Mouse (Mus musculus) neural tube, embryonic 12.5 days (tissue): ENCODE results near the gene Bmp6. TPM values are rescaled to one million over a fixed set of nuclear protein-coding genes. Genes with fewer than 3 reads are reported as not detected.

ENCODE experiments used
- ATAC-seq: fragments of 200-750 bp; cut with Nextera tagmentation; 2 replicates; pipeline ENCODE4 v1.8.0; 2017; ENCODE audit warnings: low read depth, mild to moderate bottlenecking, moderate TSS enrichment, moderate library complexity; ENCODE audit not compliant: low FRiP score
- H3K27ac ChIP-seq: fragments of 300-500 bp; sonication (generic); 2 replicates; pipeline ENCODE4 v1.5.1; 2016
- H3K27me3 ChIP-seq: fragments of 300-500 bp; sonication (generic); replicated peaks from 2 replicates; pipeline ENCODE4 v1.6.1; 2016; ENCODE audit warnings: mild to moderate bottlenecking
- H3K36me3 ChIP-seq: fragments of 300-500 bp; sonication (generic); 2 replicates; pipeline ENCODE4 v1.6.1; 2016; ENCODE audit warnings: mild to moderate bottlenecking
- H3K4me1 ChIP-seq: fragments of 300-500 bp; sonication (generic); 2 replicates; pipeline ENCODE4 v1.6.1; 2016
- H3K4me2 ChIP-seq: fragments of 300-500 bp; sonication (generic); replicated peaks from 2 replicates; pipeline ENCODE4 v1.6.1; 2016; ENCODE audit warnings: mild to moderate bottlenecking
- H3K4me3 ChIP-seq: fragments of 300-500 bp; sonication (generic); 2 replicates; pipeline ENCODE4 v1.5.1; 2016
- H3K9ac ChIP-seq: fragments of 300-500 bp; sonication (generic); 2 replicates; pipeline ENCODE4 v1.6.1; 2016; ENCODE audit warnings: mild to moderate bottlenecking
- H3K9me3 ChIP-seq: fragments of 300-500 bp; sonication (generic); 2 replicates; pipeline ENCODE4 v1.6.1; 2016; ENCODE audit warnings: mild to moderate bottlenecking
- WGBS: fragments of 180-500 bp; shearing (Covaris S2); methylation state at CpG from one replicate; pipeline ENCODE4 v1.1.7; 2016; 5-methylcytosine and 5-hydroxymethylcytosine counted together
- polyA plus RNA-seq: library from polyadenylated mRNA; unstranded; fragments of >200 nt; fragmentation: Nextera tagmentation; extraction: Ambion mirVana; gene quantifications from 2 replicates; pipeline ENCODE4 v1.2.1, GENCODE M21; 2016

Bmp6 gene
- polyA plus RNA-seq, 1 experiment from 2014 or later = 2.6 TPM

DNA sequence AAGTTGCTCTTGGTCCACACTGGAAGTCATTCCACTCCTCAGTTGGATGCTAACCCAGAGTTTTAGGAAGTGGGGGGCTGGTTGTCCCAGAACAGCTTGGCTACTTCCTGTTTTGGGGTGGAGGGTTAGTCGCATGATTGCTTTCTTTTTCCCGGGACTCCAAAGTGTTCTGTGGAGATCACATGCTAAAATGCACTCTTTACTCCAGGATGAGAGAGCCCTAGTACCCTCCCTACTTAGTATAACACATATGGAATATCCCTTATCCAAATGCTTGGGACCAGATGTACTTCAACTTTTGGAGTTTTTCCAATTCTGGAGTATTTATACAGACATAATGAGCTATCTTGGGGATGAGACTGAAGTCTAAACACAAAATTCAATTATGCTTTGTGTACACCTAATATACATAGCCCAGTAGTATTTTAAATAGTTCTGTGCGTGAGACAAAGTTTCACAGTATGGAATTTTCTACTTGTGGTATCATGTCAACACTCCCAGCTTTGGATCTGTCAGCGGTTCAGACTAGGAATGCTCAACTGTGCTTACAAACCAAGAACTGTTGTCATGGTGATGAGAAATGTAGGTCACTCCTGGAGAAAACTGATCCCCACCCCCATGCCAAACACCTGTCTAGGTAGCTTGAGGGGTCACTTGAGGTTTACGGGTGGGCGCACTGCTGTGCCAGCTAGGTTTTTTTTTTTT, 62.9 kb downstream of the Bmp6 start:
- WGBS = 76% methylated on average over 6 of the region's 6 CpGs
- Histone ChIP-seq H3K9me3 (no peaks in the 10 kb centered on the region), H3K27me3 (no peaks in the 10 kb centered on the region), H3K27ac (no peak overlapping the region), H3K4me1 (0 out of 2 replicates have a peak, but pooled peaks cover 6% of the 10 kb centered on the region), H3K4me2 (no peak overlapping the region), H3K4me3 (no peak overlapping the region), H3K36me3 (no peaks in the 10 kb centered on the region), H3K9ac (no peak overlapping the region)
- ATAC-seq = no peak

DNA sequence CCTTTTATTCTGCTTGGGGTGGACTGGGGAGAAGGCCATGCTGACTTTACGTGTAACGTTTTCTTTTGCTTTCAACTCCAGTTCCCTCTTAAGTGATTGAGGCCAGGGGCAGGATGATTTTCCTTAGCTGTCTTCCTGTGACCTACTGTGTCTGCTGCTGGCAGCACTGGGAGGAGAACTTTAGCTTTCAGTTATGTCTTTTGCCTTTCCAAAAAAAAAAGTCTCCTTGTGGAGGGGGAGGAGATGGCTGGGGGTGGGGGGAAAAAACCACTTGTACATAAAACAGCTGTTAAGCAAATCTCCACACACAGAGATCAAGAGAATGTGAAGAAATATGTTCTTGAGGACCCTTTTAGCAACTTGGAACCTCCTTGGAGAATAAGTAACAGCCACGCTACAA, 63.7 kb downstream of the Bmp6 start:
- H3K4me1 ChIP-seq = 0 out of 2 replicates have a peak, but pooled peaks cover 6% of the 10 kb centered on the region
- H3K27ac ChIP-seq = no peak overlapping the region
- H3K36me3 ChIP-seq = no peaks in the 10 kb centered on the region
- ATAC-seq = no peak
- no peak overlapping the region for H3K4me2 ChIP-seq
- H3K9ac ChIP-seq = no peak overlapping the region
- H3K9me3 ChIP-seq = no peaks in the 10 kb centered on the region
- H3K27me3 ChIP-seq = no peaks in the 10 kb centered on the region
- no peak overlapping the region for H3K4me3 ChIP-seq
- WGBS = 74% methylated on average over 3 of the region's 3 CpGs

DNA sequence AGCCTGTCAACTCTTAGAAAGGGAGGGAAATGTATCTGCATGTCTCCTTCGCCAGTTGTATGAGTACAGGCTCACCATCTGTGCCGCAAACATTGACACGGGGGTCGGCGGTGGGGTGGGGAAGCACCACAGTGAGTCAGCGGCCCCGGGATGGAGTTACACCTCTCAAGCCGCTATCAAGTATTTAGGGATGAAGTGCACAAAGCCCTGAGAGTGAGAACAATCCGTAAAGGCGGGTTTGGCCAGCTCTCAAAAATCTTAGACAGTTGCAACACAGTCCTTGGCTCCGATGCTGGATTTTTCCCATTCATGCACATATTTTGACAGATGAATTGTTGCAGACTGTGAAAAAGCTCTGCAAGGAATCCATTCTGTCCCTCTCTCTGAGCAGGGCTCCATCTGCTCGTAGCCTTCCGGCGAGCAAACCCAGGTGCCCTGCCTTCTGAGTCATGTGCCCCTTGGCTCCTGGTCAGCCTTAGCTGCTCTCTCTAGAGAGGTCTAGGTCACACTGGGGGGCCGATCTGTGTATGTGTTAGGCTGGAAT, 65.5 kb downstream of the Bmp6 start:
- 0 out of 2 replicates have a peak, but pooled peaks cover 6% of the 10 kb centered on the region for H3K4me1 ChIP-seq
- no peaks in the 10 kb centered on the region for H3K9me3 ChIP-seq
- no peak overlapping the region for H3K27ac ChIP-seq
- no peak overlapping the region for H3K4me2 ChIP-seq
- no peak for ATAC-seq
- H3K9ac ChIP-seq = no peak overlapping the region
- WGBS = 41% methylated on average over 15 of the region's 15 CpGs
- H3K4me3 ChIP-seq = no peak overlapping the region
- no peaks in the 10 kb centered on the region for H3K27me3 ChIP-seq
- H3K36me3 ChIP-seq = no peaks in the 10 kb centered on the region

DNA sequence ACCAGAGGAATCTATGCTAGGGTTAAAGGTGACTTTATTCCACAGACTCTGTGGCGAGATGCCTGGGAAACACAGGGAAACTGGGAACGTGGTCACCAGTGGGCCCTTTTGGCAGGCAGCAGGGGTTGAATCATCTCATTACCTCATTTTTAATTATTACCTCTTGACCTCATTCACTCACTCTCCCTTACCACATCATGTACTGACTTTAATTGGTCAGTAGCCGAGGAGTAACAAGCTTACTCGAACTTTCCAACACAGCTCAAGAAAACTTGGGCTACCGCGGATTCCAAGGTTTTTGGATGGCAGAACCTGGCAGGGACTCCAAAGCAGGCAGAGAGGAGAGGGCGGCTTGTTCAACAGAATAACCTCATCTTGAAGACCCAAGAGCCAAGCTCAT, 74.9 kb downstream of the Bmp6 start:
- Histone ChIP-seq H3K27me3 (no peaks in the 10 kb centered on the region), H3K27ac (no peak overlapping the region), H3K4me1 (no peaks in the 10 kb centered on the region), H3K9ac (no peak overlapping the region), H3K4me3 (no peak overlapping the region), H3K9me3 (no peaks in the 10 kb centered on the region), H3K36me3 (no peaks in the 10 kb centered on the region), H3K4me2 (no peak overlapping the region)
- ATAC-seq = no peak
- WGBS = 96% methylated on average over 7 of the region's 7 CpGs

DNA sequence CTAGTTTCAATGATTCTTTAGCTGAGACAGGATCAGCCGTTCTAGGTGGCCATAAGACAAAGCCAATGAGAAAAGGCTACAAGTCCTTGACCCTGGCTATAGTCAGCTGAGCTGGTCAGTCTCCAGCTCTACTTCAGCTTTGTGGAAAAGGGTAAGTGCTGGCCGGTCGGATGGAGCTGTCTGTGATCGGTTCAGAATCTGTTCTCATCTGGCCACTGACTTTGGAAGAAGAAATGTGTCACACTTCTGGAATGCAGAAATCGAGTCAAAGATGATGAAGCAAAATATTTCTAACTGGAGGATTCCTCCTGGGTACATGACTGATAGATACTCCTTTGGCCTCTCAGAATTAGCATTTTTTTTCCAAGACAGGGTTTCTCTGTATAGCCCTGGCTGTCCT, 77.6 kb downstream of the Bmp6 start:
- Histone ChIP-seq H3K9ac (no peak overlapping the region), H3K4me3 (no peak overlapping the region), H3K4me1 (no peaks in the 10 kb centered on the region), H3K4me2 (no peak overlapping the region), H3K27me3 (no peaks in the 10 kb centered on the region), H3K36me3 (no peaks in the 10 kb centered on the region), H3K9me3 (no peaks in the 10 kb centered on the region), H3K27ac (no peak overlapping the region)
- ATAC-seq = no peak
- 92% methylated on average over 5 of the region's 5 CpGs for WGBS

DNA sequence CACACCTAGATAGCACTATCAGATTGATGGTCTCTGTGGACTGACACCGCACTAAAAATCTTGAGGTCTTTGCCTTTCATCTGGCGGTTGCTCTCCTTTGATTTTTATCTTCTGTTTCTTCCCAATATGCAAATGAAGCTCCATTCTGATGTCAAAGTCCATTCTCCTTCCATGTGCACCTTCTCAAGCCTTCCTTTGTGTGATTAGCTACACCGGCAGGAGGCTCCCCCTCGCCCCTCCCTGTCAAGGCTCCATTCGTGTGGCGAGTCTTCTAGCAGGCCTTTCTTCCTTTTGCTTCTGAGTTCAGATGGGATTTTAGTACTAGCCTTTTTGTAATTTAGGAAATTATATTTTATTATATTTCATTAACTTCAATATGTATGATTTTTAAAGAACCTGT, 80.4 kb downstream of the Bmp6 start:
- ATAC-seq = no peak
- no peak overlapping the region for H3K4me3 ChIP-seq
- H3K27ac ChIP-seq = no peak overlapping the region
- WGBS = 55% methylated on average over 6 of the region's 6 CpGs
- no peaks in the 10 kb centered on the region for H3K27me3 ChIP-seq
- H3K36me3 ChIP-seq = no peaks in the 10 kb centered on the region
- H3K9ac ChIP-seq = no peak overlapping the region
- H3K4me2 ChIP-seq = no peak overlapping the region
- H3K4me1 ChIP-seq = no peaks in the 10 kb centered on the region
- 0 out of 2 replicates have a peak, but pooled peaks cover 3% of the 10 kb centered on the region for H3K9me3 ChIP-seq

DNA sequence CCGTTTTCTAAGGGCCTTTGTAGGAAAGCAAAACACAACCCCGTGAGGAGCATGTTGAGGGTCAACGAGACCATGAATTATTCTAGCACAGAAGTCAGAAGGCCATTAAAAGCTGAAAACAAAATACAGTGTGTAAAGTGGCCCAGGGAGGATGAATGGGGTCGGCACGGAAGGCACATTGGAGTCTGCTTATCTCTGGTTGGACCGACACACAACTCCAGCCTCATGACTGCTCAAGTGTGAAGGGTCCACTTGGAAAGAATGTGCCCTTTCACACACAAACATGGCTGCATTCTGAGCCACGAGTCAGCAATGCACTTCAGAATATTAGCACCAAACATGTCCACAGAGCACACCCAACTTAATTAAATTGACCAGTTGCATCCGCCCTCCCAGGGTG, 84.8 kb downstream of the Bmp6 start:
- Histone ChIP-seq H3K36me3 (no peaks in the 10 kb centered on the region), H3K27ac (no peak overlapping the region), H3K9ac (no peak overlapping the region), H3K27me3 (no peaks in the 10 kb centered on the region), H3K4me2 (no peak overlapping the region), H3K9me3 (0 out of 2 replicates have a peak, but pooled peaks cover 3% of the 10 kb centered on the region), H3K4me3 (no peak overlapping the region), H3K4me1 (no peaks in the 10 kb centered on the region)
- WGBS = 61% methylated on average over 8 of the region's 8 CpGs
- ATAC-seq = no peak

DNA sequence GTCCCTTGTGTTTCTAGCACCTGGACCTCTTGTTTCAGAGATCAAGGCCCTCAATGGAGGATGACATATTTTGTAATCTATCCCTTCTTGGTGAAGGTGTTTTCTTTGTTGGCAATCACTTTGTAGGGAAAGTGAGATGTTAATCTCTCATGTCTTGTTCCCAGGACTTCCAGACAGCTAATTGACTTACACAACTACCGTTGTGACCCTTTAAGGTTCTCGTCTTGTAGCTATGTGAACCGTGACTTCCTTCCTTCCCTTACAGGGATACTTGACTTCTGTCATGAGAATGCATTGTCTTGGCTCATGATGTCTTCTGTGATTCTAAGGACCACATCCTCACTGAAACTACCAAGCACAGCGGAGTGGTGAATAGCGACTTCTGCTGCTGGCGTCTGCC, 85.2 kb downstream of the Bmp6 start:
- no peak overlapping the region for H3K4me2 ChIP-seq
- H3K27ac ChIP-seq = no peak overlapping the region
- 82% methylated on average over 6 of the region's 6 CpGs for WGBS
- H3K27me3 ChIP-seq = no peaks in the 10 kb centered on the region
- no peak for ATAC-seq
- no peaks in the 10 kb centered on the region for H3K4me1 ChIP-seq
- H3K9me3 ChIP-seq = 0 out of 2 replicates have a peak, but pooled peaks cover 3% of the 10 kb centered on the region
- no peaks in the 10 kb centered on the region for H3K36me3 ChIP-seq
- no peak overlapping the region for H3K4me3 ChIP-seq
- H3K9ac ChIP-seq = no peak overlapping the region

DNA sequence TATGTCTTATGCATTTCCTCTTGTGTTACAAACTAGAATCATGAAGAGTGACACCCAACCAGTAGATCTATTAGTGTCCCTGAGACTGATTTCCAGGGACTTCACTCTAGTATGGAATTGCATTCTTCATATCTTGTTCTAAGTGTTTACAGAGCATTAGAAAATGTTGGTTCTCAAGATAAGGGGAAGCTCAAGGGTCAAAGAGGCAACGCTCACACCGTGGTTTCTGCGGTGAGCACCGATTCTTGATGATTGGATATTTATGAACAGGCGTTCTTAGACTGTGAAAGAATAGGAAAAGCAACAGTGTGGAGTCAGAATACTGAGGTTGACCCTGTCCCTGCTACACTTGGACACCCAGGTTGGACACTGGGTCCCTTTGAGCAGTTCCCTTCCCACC, 89.9 kb downstream of the Bmp6 start:
- no peaks in the 10 kb centered on the region for H3K36me3 ChIP-seq
- no peak overlapping the region for H3K4me3 ChIP-seq
- H3K4me2 ChIP-seq = no peak overlapping the region
- H3K27me3 ChIP-seq = no peaks in the 10 kb centered on the region
- H3K9me3 ChIP-seq = no peaks in the 10 kb centered on the region
- no peak for ATAC-seq
- no peak overlapping the region for H3K27ac ChIP-seq
- H3K9ac ChIP-seq = no peak overlapping the region
- no peaks in the 10 kb centered on the region for H3K4me1 ChIP-seq
- 96% methylated on average over 5 of the region's 5 CpGs for WGBS

DNA sequence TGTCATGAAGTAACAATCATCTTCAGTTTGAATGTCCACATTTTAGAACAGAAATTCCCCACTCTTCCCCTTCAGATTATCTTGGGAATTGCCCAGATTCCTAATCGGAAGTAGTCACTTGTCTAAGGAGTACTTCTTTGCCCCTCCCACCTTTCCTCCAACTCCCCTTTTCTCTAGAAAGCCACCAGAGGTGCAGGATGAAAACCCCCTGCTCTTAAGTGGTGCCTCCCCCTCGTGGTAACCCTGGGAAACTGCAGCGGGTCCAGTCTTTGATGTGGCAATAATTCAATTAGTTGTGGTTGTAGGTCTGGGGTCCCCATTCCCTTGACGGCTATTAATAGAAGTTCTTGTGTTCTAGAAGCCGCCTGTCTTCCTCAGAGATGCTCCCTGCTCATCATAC, 93.0 kb downstream of the Bmp6 start:
- no peak for ATAC-seq
- H3K4me1 ChIP-seq = no peaks in the 10 kb centered on the region
- H3K9ac ChIP-seq = no peak overlapping the region
- no peak overlapping the region for H3K4me2 ChIP-seq
- no peaks in the 10 kb centered on the region for H3K9me3 ChIP-seq
- WGBS = 24% methylated on average over 5 of the region's 5 CpGs
- no peak overlapping the region for H3K4me3 ChIP-seq
- no peak overlapping the region for H3K27ac ChIP-seq
- H3K36me3 ChIP-seq = no peaks in the 10 kb centered on the region
- H3K27me3 ChIP-seq = no peaks in the 10 kb centered on the region

DNA sequence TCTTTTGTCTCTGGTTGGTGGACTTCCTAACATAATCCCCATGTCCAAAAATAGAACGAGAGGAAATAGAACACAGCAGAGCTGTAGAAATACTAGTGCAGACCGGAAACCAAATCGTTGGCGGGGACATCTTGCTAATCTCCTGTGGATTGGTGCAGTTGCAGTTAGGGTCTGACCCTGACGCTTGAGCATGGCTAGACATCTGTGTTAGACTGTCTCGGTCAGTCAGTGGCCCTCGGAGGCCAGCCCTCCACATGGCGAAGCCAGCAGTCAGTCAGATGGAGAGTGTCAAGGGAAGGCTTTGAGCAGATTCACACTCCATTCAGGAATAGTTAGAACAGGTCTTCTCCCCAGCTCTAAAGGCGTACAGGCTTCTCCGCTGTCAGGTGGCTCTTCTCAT, 95.3 kb downstream of the Bmp6 start:
- Histone ChIP-seq H3K4me3 (no peak overlapping the region), H3K9ac (no peak overlapping the region), H3K9me3 (no peaks in the 10 kb centered on the region), H3K4me2 (no peak overlapping the region), H3K36me3 (no peaks in the 10 kb centered on the region), H3K4me1 (no peaks in the 10 kb centered on the region), H3K27me3 (no peaks in the 10 kb centered on the region), H3K27ac (no peak overlapping the region)
- 91% methylated on average over 10 of the region's 10 CpGs for WGBS
- no peak for ATAC-seq

DNA sequence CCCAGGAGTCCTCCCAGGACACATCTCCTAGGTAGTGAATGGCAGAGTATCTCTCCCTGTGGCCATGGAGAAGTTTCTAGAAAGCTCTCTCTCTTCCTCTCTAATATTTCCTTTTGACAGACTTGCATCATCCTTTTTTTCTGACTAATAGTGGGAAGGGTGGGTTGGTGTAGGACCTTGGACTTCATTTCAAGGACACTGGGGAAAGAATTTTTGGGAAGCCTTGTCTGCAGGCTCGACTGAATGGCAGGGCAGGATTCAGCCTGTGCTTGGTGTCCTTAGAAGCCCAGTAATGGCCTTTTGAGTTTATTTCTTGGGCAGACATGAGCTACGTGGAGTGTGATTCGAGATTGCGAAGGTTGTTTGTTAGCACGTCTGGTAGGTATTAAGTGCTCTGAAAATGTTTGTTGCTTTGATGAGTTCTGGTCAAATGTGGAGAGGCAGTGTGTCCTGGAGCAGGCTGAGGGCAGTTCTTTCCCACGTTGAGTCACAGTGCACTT, 103.7 kb downstream of the Bmp6 start:
- Histone ChIP-seq H3K4me1 (no peaks in the 10 kb centered on the region), H3K27ac (no peak overlapping the region), H3K27me3 (no peaks in the 10 kb centered on the region), H3K4me2 (no peak overlapping the region), H3K9ac (no peak overlapping the region), H3K9me3 (no peaks in the 10 kb centered on the region), H3K36me3 (no peaks in the 10 kb centered on the region), H3K4me3 (no peak overlapping the region)
- no peak for ATAC-seq
- WGBS = 90% methylated on average over 6 of the region's 6 CpGs
